Mouse (Mus musculus) hindbrain, embryonic 13.5 days (tissue): Measurements from ENCODE around the gene Baiap3. TPM values are rescaled to one million over a fixed set of nuclear protein-coding genes. Genes with fewer than 3 reads are reported as not detected.

ENCODE experiments used
- ATAC-seq: fragments of 200-750 bp; cut with Nextera tagmentation; 2 replicates; pipeline ENCODE4 v1.8.0; 2017; ENCODE audit warnings: moderate TSS enrichment; ENCODE audit not compliant: low FRiP score
- H3K27ac ChIP-seq: fragments of 300-500 bp; sonication (generic); 2 replicates; pipeline ENCODE4 v1.5.1; 2015; ENCODE audit warnings: inconsistent platforms, mild to moderate bottlenecking, moderate library complexity
- H3K27me3 ChIP-seq: fragments of 300-500 bp; sonication (generic); 2 replicates; pipeline ENCODE4 v1.6.1; 2015; ENCODE audit warnings: mild to moderate bottlenecking, inconsistent platforms
- H3K36me3 ChIP-seq: fragments of 300-500 bp; sonication (generic); 2 replicates; pipeline ENCODE4 v1.6.1; 2015; ENCODE audit warnings: mild to moderate bottlenecking, inconsistent platforms
- H3K4me1 ChIP-seq: fragments of 300-500 bp; sonication (generic); replicated peaks from 2 replicates; pipeline ENCODE4 v1.6.1; 2015; ENCODE audit warnings: inconsistent platforms
- H3K4me2 ChIP-seq: fragments of 300-500 bp; sonication (generic); 2 replicates; pipeline ENCODE4 v1.6.1; 2015; ENCODE audit warnings: inconsistent platforms, mild to moderate bottlenecking, moderate library complexity
- H3K4me3 ChIP-seq: fragments of 300-500 bp; sonication (generic); 2 replicates; pipeline ENCODE4 v1.5.1; 2015; ENCODE audit warnings: mild to moderate bottlenecking, inconsistent platforms
- H3K9ac ChIP-seq: fragments of 300-500 bp; sonication (generic); 2 replicates; pipeline ENCODE4 v1.6.1; 2015; ENCODE audit warnings: mild to moderate bottlenecking, inconsistent platforms
- H3K9me3 ChIP-seq: fragments of 300-500 bp; sonication (generic); 2 replicates; pipeline ENCODE4 v1.6.1; 2016; ENCODE audit warnings: inconsistent platforms
- WGBS: fragments of 180-500 bp; shearing (Covaris S2); methylation state at CpG from one replicate; pipeline ENCODE4 v1.1.7; 2015; 5-methylcytosine and 5-hydroxymethylcytosine counted together
- polyA plus RNA-seq: library from polyadenylated mRNA; unstranded; fragments of >200 nt; fragmentation: Nextera tagmentation; extraction: Ambion mirVana; gene quantifications from 2 replicates; pipeline ENCODE4 v1.2.1, GENCODE M21; 2015

Gene Baiap3
- polyA plus RNA-seq, 1 experiment from 2014 or later: 6.5 TPM

DNA sequence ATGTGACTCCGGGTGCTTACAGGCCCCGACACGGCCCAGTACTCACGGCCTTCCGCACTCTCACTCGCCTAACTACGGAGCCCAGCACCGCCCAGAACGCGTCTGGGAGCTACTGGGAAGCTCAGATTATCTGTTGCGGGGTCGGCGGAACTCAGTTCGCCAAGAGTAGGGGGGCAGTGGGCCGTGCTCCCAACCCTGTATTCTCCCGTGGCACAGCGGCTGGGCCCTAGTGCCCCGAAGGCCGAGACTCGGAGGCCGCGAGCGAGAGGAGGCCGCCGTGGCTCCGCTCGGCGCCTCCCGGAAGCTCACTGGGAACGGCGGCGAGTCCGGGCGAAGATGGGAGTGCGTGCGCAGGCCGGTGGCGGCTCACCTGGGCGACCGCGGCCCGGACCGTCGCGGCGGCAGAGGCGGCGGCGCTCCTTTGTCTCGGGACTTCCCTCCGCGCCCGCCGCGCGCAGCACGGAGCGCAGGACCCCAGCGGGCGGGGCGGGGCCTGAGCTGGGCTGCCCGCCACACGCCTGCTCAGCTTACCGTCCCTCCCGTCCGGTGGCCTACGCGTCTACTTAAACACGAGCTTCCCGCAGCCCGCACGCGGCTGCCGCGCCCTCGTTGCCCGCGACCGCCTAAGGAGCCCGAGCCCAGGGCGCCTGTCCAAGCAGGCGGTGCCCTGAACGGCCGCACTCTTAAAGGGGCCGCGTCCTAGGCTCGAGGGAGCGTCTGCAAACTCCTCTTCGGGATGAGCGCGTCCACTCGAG lies 17.0 kb upstream of the Baiap3 start:
- H3K9me3 ChIP-seq: no peaks in the 10 kb centered on the region
- peak overlapping the region; percentile 100 for H3K9ac ChIP-seq
- WGBS: under 1% methylated on average over 66 of the region's 92 CpGs
- H3K4me1 ChIP-seq: peaks cover 43% of the 10 kb centered on the region
- H3K4me3 ChIP-seq: peak overlapping the region; percentile 99
- peaks cover 4% of the 10 kb centered on the region; the same call in 1 of the 2 replicates for H3K27me3 ChIP-seq
- H3K4me2 ChIP-seq: peak overlapping the region; percentile 99
- peaks cover 15% of the 10 kb centered on the region for H3K36me3 ChIP-seq
- peak; percentile 92 for ATAC-seq
- peak overlapping the region; percentile 99 for H3K27ac ChIP-seq

GRCm38 (mm10) chr17:25272326-25272725 lies 16.2 kb upstream of the Baiap3 start:
- H3K4me2 ChIP-seq: peak overlapping the region; percentile 99
- peak overlapping the region; percentile 100 for H3K9ac ChIP-seq
- peaks cover 23% of the 10 kb centered on the region for H3K36me3 ChIP-seq
- peak overlapping the region; percentile 99 for H3K27ac ChIP-seq
- 1% methylated on average over 10 of the region's 10 CpGs for WGBS
- H3K4me1 ChIP-seq: peaks cover 43% of the 10 kb centered on the region
- no peaks in the 10 kb centered on the region; the same call in 1 of the 2 replicates for H3K27me3 ChIP-seq
- H3K9me3 ChIP-seq: no peaks in the 10 kb centered on the region
- ATAC-seq: no peak
- peak overlapping the region; percentile 99 for H3K4me3 ChIP-seq

DNA sequence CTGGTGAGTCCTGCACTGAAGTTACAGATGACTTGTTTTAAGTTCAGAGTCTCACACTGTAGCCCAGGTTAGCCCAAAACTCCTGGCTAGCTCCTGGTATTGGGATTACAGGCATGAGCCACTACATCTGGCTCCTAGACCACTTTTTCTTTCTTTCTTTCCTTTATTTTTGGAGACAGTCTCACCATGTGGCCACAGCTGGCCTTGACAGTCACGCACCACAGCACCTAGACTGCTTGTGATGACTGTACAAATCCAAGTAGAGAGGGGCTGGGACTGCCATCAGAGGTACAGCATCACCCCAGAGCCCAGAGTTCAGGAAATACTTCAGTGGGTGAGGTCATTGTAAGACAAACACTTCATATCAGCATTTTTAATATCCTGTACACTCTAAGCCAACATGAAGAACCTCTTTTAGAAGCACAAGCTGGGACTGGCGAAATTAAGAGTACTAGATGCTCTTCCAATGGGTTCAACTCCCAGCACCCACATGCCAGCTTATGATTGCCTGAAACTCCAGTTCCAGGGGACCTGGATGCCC lies 14.7 kb upstream of the Baiap3 start:
- Histone ChIP-seq H3K9me3 (no peaks in the 10 kb centered on the region), H3K4me1 (peaks cover 43% of the 10 kb centered on the region), H3K27ac (no peak overlapping the region), H3K9ac (peak overlapping the region; percentile 100), H3K27me3 (no peaks in the 10 kb centered on the region), H3K36me3 (peaks cover 38% of the 10 kb centered on the region), H3K4me2 (peak overlapping the region; percentile 99), H3K4me3 (peak overlapping the region; percentile 99)
- WGBS: 95% methylated on average over 2 of the region's 2 CpGs
- ATAC-seq: no peak

- H3K4me2 ChIP-seq: no peak overlapping the region
- H3K9me3 ChIP-seq: no peaks in the 10 kb centered on the region
- H3K9ac ChIP-seq: no peak overlapping the region
- no peak overlapping the region for H3K27ac ChIP-seq
- H3K27me3 ChIP-seq: no peaks in the 10 kb centered on the region
- H3K36me3 ChIP-seq: peaks cover 80% of the 10 kb centered on the region
- H3K4me3 ChIP-seq: no peak overlapping the region
- WGBS: 74% methylated on average over 3 of the region's 3 CpGs
- peaks cover 3% of the 10 kb centered on the region for H3K4me1 ChIP-seq
- no peak for ATAC-seq
Measured at GRCm38 (mm10) chr17:25264453-25264852, 8.3 kb upstream of the Baiap3 start.

GRCm38 (mm10) chr17:25257804-25258261 lies 1.7 kb upstream of the Baiap3 start:
- Histone ChIP-seq H3K9me3 (no peaks in the 10 kb centered on the region), H3K27me3 (peaks cover 33% of the 10 kb centered on the region), H3K4me3 (no peak overlapping the region), H3K4me2 (no peak overlapping the region), H3K9ac (no peak overlapping the region), H3K27ac (no peak overlapping the region), H3K4me1 (peaks cover 48% of the 10 kb centered on the region), H3K36me3 (peaks cover 27% of the 10 kb centered on the region)
- WGBS: 56% methylated on average over 6 of the region's 6 CpGs
- ATAC-seq: no peak

GRCm38 (mm10) chr17:25255110-25255509 lies 1.1 kb downstream of the Baiap3 start:
- Histone ChIP-seq H3K4me1 (peaks cover 63% of the 10 kb centered on the region), H3K9ac (peak overlapping the region; percentile 56; the same call in 1 of the 2 replicates), H3K27ac (no peak overlapping the region), H3K27me3 (peaks cover 33% of the 10 kb centered on the region), H3K9me3 (no peaks in the 10 kb centered on the region), H3K4me3 (no peak overlapping the region), H3K36me3 (peaks cover 18% of the 10 kb centered on the region), H3K4me2 (peak overlapping the region; percentile 55; the same call in 1 of the 2 replicates)
- 56% methylated on average over 2 of the region's 2 CpGs for WGBS
- ATAC-seq: no peak

DNA sequence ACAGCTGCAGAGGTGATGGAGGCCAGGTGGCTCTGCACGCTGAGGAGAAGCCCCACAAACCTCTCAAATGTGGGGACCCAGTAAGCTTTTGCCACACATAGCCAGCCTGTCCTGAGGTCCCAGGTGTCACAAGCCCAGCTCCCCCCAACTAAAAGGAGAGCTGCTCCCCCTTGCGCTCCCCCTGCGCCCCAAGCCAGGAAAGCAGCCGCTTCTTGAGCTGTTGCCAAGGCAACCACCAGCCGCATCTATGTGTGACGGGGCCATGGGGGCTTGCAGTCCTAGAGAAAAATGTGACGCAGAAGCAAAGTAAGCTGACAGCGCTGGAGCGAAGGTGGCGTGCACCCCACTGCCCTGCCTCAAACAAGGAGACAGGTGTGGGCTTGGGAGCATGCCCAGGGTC lies 2.4 kb downstream of the Baiap3 start:
- Histone ChIP-seq H3K36me3 (peaks cover 6% of the 10 kb centered on the region; the same call in 1 of the 2 replicates), H3K4me3 (peak overlapping the region; percentile 8), H3K4me2 (peak overlapping the region; percentile 34), H3K27ac (peak overlapping the region; percentile 83), H3K27me3 (peaks cover 33% of the 10 kb centered on the region), H3K9me3 (no peaks in the 10 kb centered on the region), H3K9ac (peak overlapping the region; percentile 58), H3K4me1 (peaks cover 63% of the 10 kb centered on the region)
- ATAC-seq: 0 out of 2 replicates have a peak, but pooled peaks have one; percentile 3
- WGBS: 9% methylated on average over 10 of the region's 10 CpGs

DNA sequence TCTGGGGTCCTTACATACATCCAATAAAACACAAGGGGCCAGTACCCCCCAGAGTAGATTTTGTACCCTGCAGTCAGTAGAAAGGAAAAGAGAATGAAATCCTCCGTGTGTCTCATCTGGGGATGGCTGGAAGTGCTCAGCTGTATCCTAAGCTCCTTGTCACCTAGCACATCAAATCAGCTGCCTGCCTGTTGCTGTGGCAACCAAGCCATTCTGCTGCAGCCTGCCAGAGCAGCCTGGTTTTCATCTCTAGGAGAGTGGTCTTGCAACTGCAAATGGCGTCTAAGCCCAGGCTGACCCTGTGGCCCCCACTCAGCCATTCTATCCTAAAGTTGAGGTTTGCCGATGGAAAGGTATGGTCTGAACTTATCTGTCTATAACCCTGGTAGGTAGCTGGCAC lies 3.5 kb downstream of the Baiap3 start:
- peak; percentile 47; the same call in 1 of the 2 replicates for ATAC-seq
- Histone ChIP-seq H3K9ac (0 out of 2 replicates have a peak overlapping the region, but pooled peaks have one; percentile 58), H3K36me3 (no peaks in the 10 kb centered on the region), H3K27ac (peak overlapping the region; percentile 83), H3K4me3 (no peak overlapping the region), H3K4me2 (peak overlapping the region; percentile 20), H3K4me1 (peaks cover 52% of the 10 kb centered on the region), H3K9me3 (no peaks in the 10 kb centered on the region), H3K27me3 (peaks cover 33% of the 10 kb centered on the region)
- WGBS: 8% methylated on average over 3 of the region's 3 CpGs

DNA sequence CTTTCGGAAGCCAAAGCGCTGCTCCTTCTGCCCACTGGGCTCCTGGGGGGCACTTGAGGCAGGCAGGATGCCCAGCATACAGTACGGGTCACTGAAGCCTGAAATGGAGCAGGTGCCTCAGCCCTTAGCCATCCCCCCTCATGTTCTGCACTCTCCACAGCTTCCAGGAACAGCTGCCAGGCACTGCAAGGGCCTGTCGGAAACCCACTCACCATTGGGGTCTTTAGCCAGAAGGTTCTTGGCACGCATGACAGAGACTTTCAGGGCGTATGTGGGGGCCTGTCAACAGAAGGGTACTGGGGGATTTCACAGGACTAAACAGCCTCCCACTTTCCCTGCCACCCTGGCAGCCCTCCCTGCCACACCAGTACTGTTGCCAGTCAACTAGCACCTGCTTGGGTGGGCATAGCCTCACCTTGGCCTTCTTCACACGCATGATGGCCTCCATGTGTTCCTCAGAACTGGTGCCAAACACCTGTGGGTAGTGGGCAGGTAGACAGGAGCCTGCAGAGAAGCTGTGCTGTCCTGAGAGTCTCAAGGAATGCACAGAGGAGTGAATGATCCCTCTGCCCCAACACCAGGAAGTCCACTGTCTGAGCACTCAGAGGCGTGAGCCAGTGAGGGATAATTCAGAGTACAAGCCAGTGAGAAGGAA lies 5.9 kb downstream of the Baiap3 start:
- Histone ChIP-seq H3K4me1 (peaks cover 38% of the 10 kb centered on the region), H3K4me2 (no peak overlapping the region), H3K4me3 (no peak overlapping the region), H3K9me3 (no peaks in the 10 kb centered on the region), H3K27ac (no peak overlapping the region), H3K36me3 (peaks cover 8% of the 10 kb centered on the region), H3K9ac (no peak overlapping the region), H3K27me3 (peaks cover 12% of the 10 kb centered on the region)
- WGBS: 81% methylated on average over 8 of the region's 8 CpGs
- no peak for ATAC-seq

GRCm38 (mm10) chr17:25248033-25248750 lies 8.0 kb downstream of the Baiap3 start:
- peaks cover 19% of the 10 kb centered on the region for H3K4me1 ChIP-seq
- ATAC-seq: no peak
- peaks cover 29% of the 10 kb centered on the region for H3K36me3 ChIP-seq
- WGBS: 87% methylated on average over 18 of the region's 18 CpGs
- H3K4me2 ChIP-seq: no peak overlapping the region
- H3K27me3 ChIP-seq: no peaks in the 10 kb centered on the region
- H3K27ac ChIP-seq: no peak overlapping the region
- H3K9me3 ChIP-seq: no peaks in the 10 kb centered on the region
- H3K9ac ChIP-seq: no peak overlapping the region; the same call in 1 of the 2 replicates
- no peak overlapping the region for H3K4me3 ChIP-seq

DNA sequence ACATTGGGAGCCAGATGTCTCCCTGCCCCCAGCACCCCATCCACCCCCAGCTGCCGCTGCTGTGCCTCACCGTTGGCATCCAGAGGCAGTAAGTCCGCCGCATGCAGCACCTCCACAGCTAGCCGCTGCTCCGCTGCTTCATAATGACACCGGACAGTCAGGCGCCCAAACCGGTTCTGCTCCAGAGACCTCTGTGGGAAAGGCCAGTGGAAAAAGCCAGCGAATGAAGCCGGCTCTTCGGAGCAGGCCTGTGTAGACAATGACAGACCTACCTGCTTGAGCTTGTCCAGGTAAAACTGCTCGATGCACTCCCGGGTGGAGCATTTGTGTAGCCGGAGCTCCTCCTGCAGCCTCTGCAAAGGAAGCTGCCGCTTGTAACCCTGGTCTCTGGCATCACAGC lies 11.9 kb downstream of the Baiap3 start:
- Histone ChIP-seq H3K4me2 (no peak overlapping the region), H3K9me3 (no peaks in the 10 kb centered on the region), H3K4me3 (no peak overlapping the region), H3K36me3 (peaks cover 46% of the 10 kb centered on the region), H3K4me1 (peaks cover 16% of the 10 kb centered on the region), H3K27ac (no peak overlapping the region), H3K27me3 (no peaks in the 10 kb centered on the region), H3K9ac (no peak overlapping the region)
- WGBS: 87% methylated on average over 16 of the region's 16 CpGs
- ATAC-seq: no peak
